Mouse (Mus musculus) liver, embryonic 14.5 days (tissue): Measurements from ENCODE around the gene Gm11627.

Experiments used
- CTCF ChIP-seq: IDR thresholded peaks from 2 replicates; pipeline ENCODE4 v1.5.1; 2016; ENCODE audit warnings: antibody characterized with exemption, low read depth, control low read depth
- EP300 ChIP-seq: IDR thresholded peaks from 2 replicates; pipeline ENCODE4 v1.6.1; 2016; ENCODE audit warnings: antibody characterized with exemption, low read depth

- TF ChIP-seq CTCF (no peak), EP300 (no peak)
Measured at GRCm38 (mm10) chr11:102566290-102566689, 13.0 kb downstream of the Gm11627 start.
